Mouse (Mus musculus) midbrain, postnatal 0 days (tissue): ENCODE data around the gene Gm20388. TPM values are rescaled to one million over a fixed set of nuclear protein-coding genes. Genes with fewer than 3 reads are reported as not detected.
A peak's percentile ranks its signal among the peaks of the same experiment; 100 is the strongest.

Experiments
- ATAC-seq: fragments of 200-750 bp; cut with Nextera tagmentation; 2 replicates; pipeline ENCODE4 v1.8.0; 2017; ENCODE audit warnings: moderate number of reproducible peaks, mild to moderate bottlenecking, moderate TSS enrichment, moderate library complexity; ENCODE audit not compliant: low FRiP score
- DNase-seq: peaks from one replicate; pipeline ENCODE4 v3.0.0-alpha.2; 2015; ENCODE audit warnings: low spot score
- H3K27ac ChIP-seq: fragments of 300-500 bp; sonication (generic); 2 replicates; pipeline ENCODE4 v1.5.1; 2014; ENCODE audit warnings: low read depth, mild to moderate bottlenecking, low read length, mixed read lengths
- H3K27me3 ChIP-seq: fragments of 300-500 bp; sonication (generic); 2 replicates; pipeline ENCODE4 v1.6.1; 2014; ENCODE audit warnings: low read length, control low read depth, mixed read lengths; ENCODE audit not compliant: insufficient read depth
- H3K36me3 ChIP-seq: fragments of 300-500 bp; sonication (generic); 2 replicates; pipeline ENCODE4 v1.6.1; 2014; ENCODE audit warnings: low read length, control low read depth, mixed read lengths; ENCODE audit not compliant: insufficient read depth
- H3K4me1 ChIP-seq: fragments of 300-500 bp; sonication (generic); 2 replicates; pipeline ENCODE4 v1.6.1; 2014; ENCODE audit warnings: mild to moderate bottlenecking, control low read depth, antibody characterized with exemption, low read length, mixed read lengths; ENCODE audit not compliant: insufficient read depth
- H3K4me2 ChIP-seq: fragments of 300-500 bp; sonication (generic); 2 replicates; pipeline ENCODE4 v1.6.1; 2014; ENCODE audit warnings: low read depth, mild to moderate bottlenecking, low read length, mixed read lengths; ENCODE audit not compliant: poor library complexity, severe bottlenecking
- H3K4me3 ChIP-seq: fragments of 300-500 bp; sonication (generic); 2 replicates; pipeline ENCODE4 v1.5.1; 2014; ENCODE audit warnings: low read depth, mild to moderate bottlenecking, low read length, moderate library complexity
- H3K9ac ChIP-seq: fragments of 300-500 bp; sonication (generic); replicated peaks from 2 replicates; pipeline ENCODE4 v1.6.1; 2014; ENCODE audit warnings: mild to moderate bottlenecking, low read length, moderate library complexity, mixed read lengths; ENCODE audit not compliant: poor library complexity, severe bottlenecking
- H3K9me3 ChIP-seq: fragments of 300-500 bp; sonication (generic); 2 replicates; pipeline ENCODE4 v1.6.1; 2016; ENCODE audit warnings: low read length, control low read depth
- CTCF ChIP-seq: IDR thresholded peaks from 2 replicates; pipeline ENCODE4 v1.5.1; 2016; ENCODE audit warnings: antibody characterized with exemption, mild to moderate bottlenecking
- WGBS: fragments of 180-500 bp; shearing (Covaris S2); extraction: QIAGEN DNeasy Blood & Tissue Kit; methylation state at CpG from one replicate; pipeline ENCODE4 v1.1.7; 2014; 5-methylcytosine and 5-hydroxymethylcytosine counted together
- polyA plus RNA-seq: library from polyadenylated mRNA; unstranded; fragments of >200 nt; fragmentation: Nextera tagmentation; extraction: Ambion mirVana; gene quantifications from 2 replicates; pipeline ENCODE4 v1.2.1, GENCODE M21; 2015
- total RNA-seq: library from RNA; depleted of rRNA; stranded (reverse); fragments of >200 nt; gene quantifications from 2 replicates; pipeline ENCODE4 v1.2.3, GENCODE M21; 2014

Gm20388 gene
- total and polyA plus RNA-seq, 2 experiments from 2014 or later = 74.2 TPM; not detected in 1

- no peak overlapping the region for H3K4me2 ChIP-seq
- no peak for DNase-seq
- H3K9me3 ChIP-seq = no peaks in the 10 kb centered on the region
- no peak overlapping the region for H3K9ac ChIP-seq
- no peaks in the 10 kb centered on the region; the same call in 1 of the 2 replicates for H3K27me3 ChIP-seq
- TF ChIP-seq CTCF = no peak
- H3K36me3 ChIP-seq = no peaks in the 10 kb centered on the region
- H3K27ac ChIP-seq = no peak overlapping the region
- H3K4me1 ChIP-seq = peaks cover 5% of the 10 kb centered on the region; the same call in 1 of the 2 replicates
- no peak overlapping the region for H3K4me3 ChIP-seq
- ATAC-seq = no peak
- 37% methylated on average over 21 of the region's 21 CpGs for WGBS
These were observed 350.9 kb downstream of the Gm20388 start for GRCm38 (mm10) chr8:120261338-120262120.

- DNase-seq (no peak), ATAC-seq (no peak)
- H3K9ac ChIP-seq = no peak overlapping the region
These were observed 353.2 kb downstream of the Gm20388 start for GRCm38 (mm10) chr8:120263879-120264278.

GRCm38 (mm10) chr8:120264388-120264943, 353.8 kb downstream of the Gm20388 start:
- no peak for TF ChIP-seq CTCF
- Histone ChIP-seq H3K4me1 (peaks cover 9% of the 10 kb centered on the region), H3K27ac (no peak overlapping the region), H3K4me2 (peak overlapping the region; percentile 28; the same call in 1 of the 2 replicates), H3K9me3 (no peaks in the 10 kb centered on the region), H3K36me3 (no peaks in the 10 kb centered on the region), H3K4me3 (no peak overlapping the region), H3K9ac (no peak overlapping the region), H3K27me3 (no peaks in the 10 kb centered on the region; the same call in 1 of the 2 replicates)
- 0 out of 2 replicates have a peak, but pooled peaks have one; percentile 26 for ATAC-seq
- 42% methylated on average over 13 of the region's 13 CpGs for WGBS
- no peak for DNase-seq

More at GRCm38 (mm10) chr8:120263879-120264278, 353.2 kb downstream of the Gm20388 start:
- Histone ChIP-seq H3K4me1 (peaks cover 9% of the 10 kb centered on the region), H3K4me3 (no peak overlapping the region), H3K27ac (no peak overlapping the region), H3K27me3 (no peaks in the 10 kb centered on the region; the same call in 1 of the 2 replicates), H3K4me2 (no peak overlapping the region), H3K9me3 (no peaks in the 10 kb centered on the region), H3K36me3 (no peaks in the 10 kb centered on the region)
- 89% methylated on average over 5 of the region's 5 CpGs for WGBS
- no peak for TF ChIP-seq CTCF

- no peaks in the 10 kb centered on the region for H3K36me3 ChIP-seq
- no peaks in the 10 kb centered on the region for H3K9me3 ChIP-seq
- no peak overlapping the region for H3K9ac ChIP-seq
- ATAC-seq = 0 out of 2 replicates have a peak, but pooled peaks have one; percentile 27
- H3K27ac ChIP-seq = no peak overlapping the region
- TF ChIP-seq CTCF = no peak
- peak; percentile 87 for DNase-seq
- WGBS = 13% methylated on average over 16 of the region's 16 CpGs
- no peak overlapping the region for H3K4me3 ChIP-seq
- H3K4me1 ChIP-seq = peaks cover 9% of the 10 kb centered on the region
- peak overlapping the region; percentile 28; the same call in 1 of the 2 replicates for H3K4me2 ChIP-seq
- H3K27me3 ChIP-seq = no peaks in the 10 kb centered on the region; the same call in 1 of the 2 replicates
These were observed 354.4 kb downstream of the Gm20388 start for GRCm38 (mm10) chr8:120264944-120265453.

GRCm38 (mm10) chr8:120265471-120265870, 354.8 kb downstream of the Gm20388 start:
- no peak overlapping the region for H3K4me3 ChIP-seq
- WGBS = 28% methylated on average over 4 of the region's 4 CpGs
- peak; percentile 68 for DNase-seq
- peaks cover 9% of the 10 kb centered on the region for H3K4me1 ChIP-seq
- no peaks in the 10 kb centered on the region; the same call in 1 of the 2 replicates for H3K27me3 ChIP-seq
- no peak for TF ChIP-seq CTCF
- H3K9ac ChIP-seq = no peak overlapping the region
- no peak overlapping the region for H3K27ac ChIP-seq
- no peak overlapping the region for H3K4me2 ChIP-seq
- ATAC-seq = 0 out of 2 replicates have a peak, but pooled peaks have one; percentile 38
- no peaks in the 10 kb centered on the region for H3K36me3 ChIP-seq
- H3K9me3 ChIP-seq = no peaks in the 10 kb centered on the region

GRCm38 (mm10) chr8:120268541-120268980, 357.9 kb downstream of the Gm20388 start:
- peaks cover 9% of the 10 kb centered on the region for H3K4me1 ChIP-seq
- 65% methylated on average over 19 of the region's 19 CpGs for WGBS
- no peak overlapping the region for H3K9ac ChIP-seq
- no peaks in the 10 kb centered on the region for H3K9me3 ChIP-seq
- ATAC-seq = no peak
- TF ChIP-seq CTCF = no peak
- H3K4me2 ChIP-seq = no peak overlapping the region
- no peak overlapping the region for H3K27ac ChIP-seq
- H3K27me3 ChIP-seq = no peaks in the 10 kb centered on the region
- no peaks in the 10 kb centered on the region for H3K36me3 ChIP-seq
- H3K4me3 ChIP-seq = no peak overlapping the region
- DNase-seq = no peak
